Mouse (Mus musculus): ENCODE results near the gene Elmo3.

Gene Elmo3

GRCm38 (mm10) chr8:105355179-105356024 lies 50.0 kb downstream of the Elmo3 start:
- DNase-seq: no peak

GRCm38 (mm10) chr8:105356681-105357080 lies 51.3 kb downstream of the Elmo3 start:
- DNase-seq: no peak

GRCm38 (mm10) chr8:105359208-105359607 lies 53.8 kb downstream of the Elmo3 start:
- DNase-seq: no peak

GRCm38 (mm10) chr8:105359646-105360045 lies 54.2 kb downstream of the Elmo3 start:
- DNase-seq: no peak

Measured in lung, postnatal 14 days (tissue).